Mouse (Mus musculus) hindbrain, embryonic 11.5 days (tissue): ENCODE measurements around the gene Arl8b. TPM values are rescaled to one million over a fixed set of nuclear protein-coding genes. Genes with fewer than 3 reads are reported as not detected.

ENCODE experiments used
- ATAC-seq: fragments of 200-750 bp; cut with Nextera tagmentation; 2 replicates; pipeline ENCODE4 v1.8.0; 2017; ENCODE audit warnings: mild to moderate bottlenecking, moderate TSS enrichment, moderate library complexity; ENCODE audit not compliant: low FRiP score
- DNase-seq: peaks from one replicate; pipeline ENCODE4 v3.0.0-alpha.2; 2015; ENCODE audit warnings: low spot score
- H3K27ac ChIP-seq: fragments of 300-500 bp; sonication (generic); 2 replicates; pipeline ENCODE4 v1.5.1; 2014; ENCODE audit warnings: mild to moderate bottlenecking, low read depth, low read length
- H3K27me3 ChIP-seq: fragments of 300-500 bp; sonication (generic); 2 replicates; pipeline ENCODE4 v1.6.1; 2014; ENCODE audit warnings: mild to moderate bottlenecking, low read length, moderate library complexity, mixed read lengths; ENCODE audit not compliant: control insufficient read depth, insufficient read depth
- H3K36me3 ChIP-seq: fragments of 300-500 bp; sonication (generic); 2 replicates; pipeline ENCODE4 v1.6.1; 2014; ENCODE audit warnings: mild to moderate bottlenecking, low read length, moderate library complexity, mixed read lengths; ENCODE audit not compliant: control insufficient read depth, insufficient read depth
- H3K4me1 ChIP-seq: fragments of 300-500 bp; sonication (generic); replicated peaks from 2 replicates; pipeline ENCODE4 v1.6.1; 2014; ENCODE audit warnings: low read length, mixed read lengths; ENCODE audit not compliant: control insufficient read depth, insufficient read depth
- H3K4me2 ChIP-seq: fragments of 300-500 bp; sonication (generic); replicated peaks from 2 replicates; pipeline ENCODE4 v1.6.1; 2014; ENCODE audit warnings: mild to moderate bottlenecking, low read depth, low read length
- H3K4me3 ChIP-seq: fragments of 300-500 bp; sonication (generic); 2 replicates; pipeline ENCODE4 v1.5.1; 2014; ENCODE audit warnings: low read depth, low read length
- H3K9ac ChIP-seq: fragments of 300-500 bp; sonication (generic); 2 replicates; pipeline ENCODE4 v1.6.1; 2014; ENCODE audit warnings: low read depth, low read length
- H3K9me3 ChIP-seq: fragments of 300-500 bp; sonication (generic); 2 replicates; pipeline ENCODE4 v1.6.1; 2016; ENCODE audit warnings: low read length; ENCODE audit not compliant: control insufficient read depth
- WGBS: fragments of 180-500 bp; shearing (Covaris S2); extraction: QIAGEN DNeasy Blood & Tissue Kit; methylation state at CpG from one replicate; pipeline ENCODE4 v1.1.7; 2014; 5-methylcytosine and 5-hydroxymethylcytosine counted together
- polyA plus RNA-seq: library from polyadenylated mRNA; unstranded; fragments of >200 nt; fragmentation: Nextera tagmentation; extraction: Ambion mirVana; gene quantifications from 2 replicates; pipeline ENCODE4 v1.2.1, GENCODE M21; 2014

Gene Arl8b
- polyA plus RNA-seq, 1 experiment from 2014 or later, result 77.3 TPM

- Histone ChIP-seq H3K27ac (no peak overlapping the region), H3K4me3 (no peak overlapping the region), H3K36me3 (no peaks in the 10 kb centered on the region), H3K4me2 (no peak overlapping the region), H3K9me3 (no peaks in the 10 kb centered on the region), H3K4me1 (no peaks in the 10 kb centered on the region), H3K27me3 (no peaks in the 10 kb centered on the region), H3K9ac (no peak overlapping the region)
- ATAC-seq (no peak), DNase-seq (no peak)
- 86% methylated on average over 16 of the region's 16 CpGs for WGBS
Observed at GRCm38 (mm10) chr6:108835765-108836691, 53.1 kb downstream of the Arl8b start.

GRCm38 (mm10) chr6:108837081-108837480 lies 54.2 kb downstream of the Arl8b start:
- H3K36me3 ChIP-seq, result 0 out of 2 replicates have a peak, but pooled peaks cover 2% of the 10 kb centered on the region

DNA sequence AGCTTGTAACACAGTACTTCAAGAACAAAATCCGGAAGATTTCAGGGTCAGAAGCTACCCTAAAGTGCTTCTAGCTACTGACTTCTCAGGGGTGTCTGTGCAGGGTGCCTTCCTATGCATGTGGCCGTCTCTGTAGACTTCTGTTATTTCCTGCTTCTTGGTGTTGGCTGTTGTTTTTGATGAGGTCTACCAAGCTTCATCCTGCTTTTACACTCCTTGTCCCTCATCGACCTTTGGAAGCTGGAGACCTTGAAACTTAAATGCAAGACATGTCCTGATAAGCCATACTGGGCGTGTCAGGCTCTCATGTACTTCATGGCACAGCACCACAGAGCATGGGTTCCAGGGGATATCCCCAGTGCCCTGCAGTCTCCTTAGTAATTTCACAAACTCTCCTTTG lies 55.1 kb downstream of the Arl8b start:
- Histone ChIP-seq H3K4me1 (no peaks in the 10 kb centered on the region), H3K9me3 (no peaks in the 10 kb centered on the region), H3K4me3 (no peak overlapping the region), H3K36me3 (0 out of 2 replicates have a peak, but pooled peaks cover 2% of the 10 kb centered on the region), H3K27me3 (no peaks in the 10 kb centered on the region), H3K9ac (no peak overlapping the region), H3K4me2 (no peak overlapping the region), H3K27ac (no peak overlapping the region)
- 95% methylated on average over 4 of the region's 4 CpGs for WGBS
- no peak for DNase-seq
- ATAC-seq, result no peak

More at GRCm38 (mm10) chr6:108837081-108837480, 54.2 kb downstream of the Arl8b start:
- WGBS, result 97% methylated on average over 4 of the region's 4 CpGs
- no peak for DNase-seq
- Histone ChIP-seq H3K9ac (no peak overlapping the region), H3K4me2 (no peak overlapping the region), H3K9me3 (no peaks in the 10 kb centered on the region), H3K4me1 (no peaks in the 10 kb centered on the region), H3K27me3 (no peaks in the 10 kb centered on the region), H3K27ac (no peak overlapping the region), H3K4me3 (no peak overlapping the region)
- ATAC-seq, result no peak

GRCm38 (mm10) chr6:108839432-108839831 lies 56.5 kb downstream of the Arl8b start:
- H3K36me3 ChIP-seq, result 0 out of 2 replicates have a peak, but pooled peaks cover 2% of the 10 kb centered on the region
- no peak for ATAC-seq
- no peak overlapping the region for H3K27ac ChIP-seq
- no peak overlapping the region for H3K4me2 ChIP-seq
- WGBS, result 93% methylated on average over 4 of the region's 4 CpGs
- H3K27me3 ChIP-seq, result no peaks in the 10 kb centered on the region
- no peak overlapping the region for H3K9ac ChIP-seq
- no peaks in the 10 kb centered on the region for H3K9me3 ChIP-seq
- no peaks in the 10 kb centered on the region for H3K4me1 ChIP-seq
- no peak overlapping the region for H3K4me3 ChIP-seq
- DNase-seq, result no peak

DNA sequence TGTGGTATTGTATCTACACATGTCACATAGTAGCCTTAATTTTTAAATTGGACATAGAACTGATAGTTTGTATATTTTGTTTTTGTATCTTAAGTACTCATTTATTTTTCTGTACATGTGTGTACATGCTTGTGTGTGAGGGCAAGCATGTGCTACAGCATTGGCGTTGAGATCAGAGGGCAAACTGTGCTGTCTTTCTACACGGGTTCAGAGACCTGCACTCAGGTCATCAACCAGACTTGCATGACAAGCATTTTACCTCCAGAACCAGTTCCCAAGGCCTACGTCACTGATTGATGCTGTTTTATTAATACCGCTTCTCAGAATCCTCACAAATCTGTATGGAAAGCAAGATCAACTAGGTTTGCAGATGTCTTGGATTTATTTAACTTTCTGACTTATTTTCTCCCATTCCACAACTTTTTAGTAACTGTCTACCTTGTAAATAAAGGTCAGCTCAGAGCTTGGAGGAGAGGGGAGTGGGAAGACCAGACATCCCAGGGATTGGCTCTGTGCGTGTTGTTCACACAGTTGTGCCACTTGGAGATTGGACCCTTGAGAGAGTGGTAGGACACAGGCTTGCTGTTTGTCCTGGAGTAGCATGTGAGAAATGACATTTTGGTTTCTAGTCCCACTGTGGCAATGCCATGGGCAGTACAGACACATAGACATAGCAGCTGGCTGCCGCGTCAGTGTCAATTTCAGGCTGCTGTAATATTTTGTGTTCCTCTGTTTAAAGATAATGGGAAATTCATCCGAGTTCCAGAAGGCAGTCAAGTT lies 58.2 kb downstream of the Arl8b start:
- ATAC-seq, result no peak
- 96% methylated on average over 8 of the region's 8 CpGs for WGBS

DNA sequence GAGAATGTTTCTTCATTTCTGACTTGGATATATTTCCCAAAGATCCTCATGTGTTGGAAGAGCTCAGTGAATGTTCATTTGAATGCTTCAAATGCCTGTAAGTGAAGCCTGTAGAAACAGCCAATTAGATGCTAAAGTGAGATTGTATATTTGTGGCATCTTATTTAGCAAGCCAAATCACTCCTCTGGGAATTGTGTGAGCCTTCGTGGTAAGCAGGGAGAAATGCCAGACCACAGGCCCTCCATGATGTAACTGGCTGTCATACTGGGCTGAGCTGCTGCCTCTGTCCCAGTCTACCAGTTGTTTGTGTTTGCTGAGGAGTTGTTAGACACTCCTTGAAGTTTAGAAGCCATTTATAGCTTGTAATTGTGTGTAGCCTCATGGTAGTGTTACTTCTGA lies 60.8 kb downstream of the Arl8b start:
- peaks cover 7% of the 10 kb centered on the region; the same call in 1 of the 2 replicates for H3K36me3 ChIP-seq
- H3K4me1 ChIP-seq, result no peaks in the 10 kb centered on the region
- H3K27me3 ChIP-seq, result no peaks in the 10 kb centered on the region
- H3K4me3 ChIP-seq, result no peak overlapping the region
- DNase-seq (no peak), ATAC-seq (no peak)
- H3K9ac ChIP-seq, result no peak overlapping the region
- WGBS, result 81% methylated on average over 1 of the region's 1 CpGs
- no peak overlapping the region for H3K4me2 ChIP-seq
- H3K9me3 ChIP-seq, result no peaks in the 10 kb centered on the region
- H3K27ac ChIP-seq, result no peak overlapping the region

More for the DNA sequence above, 58.2 kb downstream of the Arl8b start:
- DNase-seq, result no peak
- Histone ChIP-seq H3K9me3 (no peaks in the 10 kb centered on the region), H3K27ac (no peak overlapping the region), H3K27me3 (no peaks in the 10 kb centered on the region), H3K4me3 (no peak overlapping the region), H3K4me1 (no peaks in the 10 kb centered on the region), H3K4me2 (no peak overlapping the region), H3K9ac (no peak overlapping the region), H3K36me3 (peaks cover 5% of the 10 kb centered on the region; the same call in 1 of the 2 replicates)

DNA sequence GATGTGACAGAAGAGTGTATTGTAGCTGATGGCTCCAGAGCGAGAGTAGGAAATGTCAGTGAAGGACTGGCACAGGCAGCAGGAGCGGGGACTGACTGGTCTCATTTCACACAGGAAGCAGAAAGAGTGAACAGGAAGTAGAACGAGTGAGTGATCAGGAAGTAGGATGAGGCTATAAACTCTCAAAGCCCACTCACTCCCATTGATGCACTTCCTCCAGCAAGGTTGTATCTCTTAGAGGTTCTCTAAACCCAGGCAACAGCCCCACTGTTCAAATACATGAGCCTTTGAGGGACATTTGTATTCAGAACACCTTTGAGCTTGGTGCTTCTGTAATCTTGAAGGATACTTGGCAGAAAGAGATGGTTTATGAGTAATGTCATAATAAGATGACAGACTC lies 61.2 kb downstream of the Arl8b start:
- Histone ChIP-seq H3K36me3 (peaks cover 8% of the 10 kb centered on the region; the same call in 1 of the 2 replicates), H3K4me1 (no peaks in the 10 kb centered on the region), H3K4me3 (no peak overlapping the region), H3K27me3 (no peaks in the 10 kb centered on the region), H3K27ac (no peak overlapping the region), H3K9ac (no peak overlapping the region), H3K9me3 (no peaks in the 10 kb centered on the region), H3K4me2 (no peak overlapping the region)
- ATAC-seq (no peak), DNase-seq (no peak)
- WGBS, result 89% methylated on average over 3 of the region's 3 CpGs

GRCm38 (mm10) chr6:108844771-108845170 lies 61.9 kb downstream of the Arl8b start:
- H3K27ac ChIP-seq, result no peak overlapping the region
- WGBS, result 88% methylated on average over 7 of the region's 7 CpGs
- ATAC-seq (no peak), DNase-seq (no peak)
- peaks cover 8% of the 10 kb centered on the region; the same call in 1 of the 2 replicates for H3K36me3 ChIP-seq
- no peaks in the 10 kb centered on the region for H3K27me3 ChIP-seq
- no peaks in the 10 kb centered on the region for H3K4me1 ChIP-seq
- no peaks in the 10 kb centered on the region for H3K9me3 ChIP-seq
- H3K4me3 ChIP-seq, result no peak overlapping the region
- H3K9ac ChIP-seq, result no peak overlapping the region
- no peak overlapping the region for H3K4me2 ChIP-seq
